Mouse (Mus musculus): ENCODE results near the gene Olfr1216. TPM values are rescaled to one million over a fixed set of nuclear protein-coding genes. Genes with fewer than 3 reads are reported as not detected.

Olfr1216 gene
- polyA plus RNA-seq, 1 experiment: not detected

GRCm38 (mm10) chr2:88980181-88980580 lies 38.0 kb downstream of the Olfr1216 start, which contains the start of gene Gm13762:
Gm13762 (minus strand) TSS chr2:88980281.
- H3K79me3 ChIP-seq (ENCODE audit: low read depth): no peaks in the 10 kb centered on the region
- H3K36me3 ChIP-seq (ENCODE audit: control insufficient read depth, insufficient read depth): no peaks in the 10 kb centered on the region
- H3K27me3 ChIP-seq (ENCODE audit: control insufficient read depth, insufficient read depth, insufficient read length): no peaks in the 10 kb centered on the region
- no peaks in the 10 kb centered on the region for H3K79me2 ChIP-seq (ENCODE audit: control insufficient read depth, insufficient read depth)
- H3K4me3 ChIP-seq (ENCODE audit: insufficient read depth, poor library complexity, severe bottlenecking): no peak within 1 kb of the TSS
- H3ac ChIP-seq (ENCODE audit: control insufficient read depth, insufficient read length, low read depth): no peak within 1 kb of the TSS
- no peak for TF ChIP-seq MYOD1 (IDR thresholded peaks at IDR 0.05; ENCODE audit: control insufficient read depth, insufficient read length, low read depth)
- no peak for TF ChIP-seq USF1 (IDR thresholded peaks at IDR 0.05; ENCODE audit: low read depth)
- TF ChIP-seq MYOG (IDR thresholded peaks at IDR 0.05; ENCODE audit: control insufficient read depth, extremely low read depth, insufficient read length): no peak
- TF ChIP-seq CEBPB (IDR thresholded peaks at IDR 0.05; ENCODE audit: low read depth): no peak
- TF ChIP-seq CTCF (IDR thresholded peaks at IDR 0.05; ENCODE audit: control insufficient read depth, insufficient read depth, insufficient read length): no peak
- TF ChIP-seq MAX (IDR thresholded peaks at IDR 0.05): no peak
- no peak for TF ChIP-seq FOSL1 (IDR thresholded peaks at IDR 0.05; ENCODE audit: insufficient read depth, low read length, poor library complexity, severe bottlenecking)

Other genes with a start within 250 kb of the Olfr1216 start
- gene Olfr1200, start 247.9 kb downstream of the Olfr1216 start, polyA plus RNA-seq (2012; fragmentation: generic; extraction: Trizol): not detected
- not detected for gene Olfr1201, start 225.3 kb downstream of the Olfr1216 start, polyA plus RNA-seq (2012; fragmentation: generic; extraction: Trizol)
- gene Olfr1202, start 203.8 kb downstream of the Olfr1216 start, polyA plus RNA-seq (2012; fragmentation: generic; extraction: Trizol): not detected
- not detected for gene Olfr1205, start 188.6 kb downstream of the Olfr1216 start, polyA plus RNA-seq (2012; fragmentation: generic; extraction: Trizol)
- not detected for gene Olfr1204, start 169.0 kb downstream of the Olfr1216 start, polyA plus RNA-seq (2012; fragmentation: generic; extraction: Trizol)
- gene Olfr1206, start 155.1 kb downstream of the Olfr1216 start, polyA plus RNA-seq (2012; fragmentation: generic; extraction: Trizol): not detected
- not detected for gene Olfr1208, start 116.0 kb downstream of the Olfr1216 start, polyA plus RNA-seq (2012; fragmentation: generic; extraction: Trizol)
- gene Olfr1209, start 103.2 kb downstream of the Olfr1216 start, polyA plus RNA-seq (2012; fragmentation: generic; extraction: Trizol): not detected
- gene Olfr1211, start 80.2 kb downstream of the Olfr1216 start, polyA plus RNA-seq (2012; fragmentation: generic; extraction: Trizol): not detected
- not detected for gene Olfr1212, start 64.4 kb downstream of the Olfr1216 start, polyA plus RNA-seq (2012; fragmentation: generic; extraction: Trizol)
- not detected for gene Gm13762, start 38.1 kb downstream of the Olfr1216 start, polyA plus RNA-seq (2012; fragmentation: generic; extraction: Trizol)
- not detected for gene Olfr1214, start 25.7 kb downstream of the Olfr1216 start, polyA plus RNA-seq (2012; fragmentation: generic; extraction: Trizol)
- not detected for gene Olfr1215, start 11.4 kb downstream of the Olfr1216 start, polyA plus RNA-seq (2012; fragmentation: generic; extraction: Trizol)
- not detected for gene Olfr1217, start 13.7 kb upstream of the Olfr1216 start, polyA plus RNA-seq (2012; fragmentation: generic; extraction: Trizol)
- gene Olfr1218, start 42.8 kb upstream of the Olfr1216 start, polyA plus RNA-seq (2012; fragmentation: generic; extraction: Trizol): not detected
- gene Olfr1219, start 65.2 kb upstream of the Olfr1216 start, polyA plus RNA-seq (2012; fragmentation: generic; extraction: Trizol): not detected
- not detected for gene Olfr1220, start 88.5 kb upstream of the Olfr1216 start, polyA plus RNA-seq (2012; fragmentation: generic; extraction: Trizol)
- gene Olfr1221, start 98.9 kb upstream of the Olfr1216 start, polyA plus RNA-seq (2012; fragmentation: generic; extraction: Trizol): not detected
- not detected for gene Olfr1222, start 114.7 kb upstream of the Olfr1216 start, polyA plus RNA-seq (2012; fragmentation: generic; extraction: Trizol)
- not detected for gene Olfr1223, start 133.2 kb upstream of the Olfr1216 start, polyA plus RNA-seq (2012; fragmentation: generic; extraction: Trizol)
- not detected for gene Olfr1224-ps1, start 145.8 kb upstream of the Olfr1216 start, polyA plus RNA-seq (2012; fragmentation: generic; extraction: Trizol)
- gene Olfr1225, start 156.3 kb upstream of the Olfr1216 start, polyA plus RNA-seq (2012; fragmentation: generic; extraction: Trizol): not detected
- not detected for gene Olfr1226, start 181.7 kb upstream of the Olfr1216 start, polyA plus RNA-seq (2012; fragmentation: generic; extraction: Trizol)
- not detected for gene Olfr1228, start 235.7 kb upstream of the Olfr1216 start, polyA plus RNA-seq (2012; fragmentation: generic; extraction: Trizol)